Mouse (Mus musculus) brain, embryonic 14.5 days (tissue): Measurements from ENCODE around the gene Nudcd3.

Experiments used
- CTCF ChIP-seq: fragments of 200-500 bp; IDR thresholded peaks from 2 replicates; pipeline ENCODE4 v1.5.1; 2012; ENCODE audit warnings: inconsistent platforms, mild to moderate bottlenecking, moderate library complexity, borderline replicate concordance; ENCODE audit not compliant: insufficient read depth, insufficient read length; ENCODE audit errors: extremely low read depth
- POLR2A ChIP-seq: fragments of 200-500 bp; IDR thresholded peaks from 2 replicates; pipeline ENCODE4 v1.6.1; 2012; ENCODE audit warnings: mild to moderate bottlenecking, inconsistent platforms, borderline replicate concordance; ENCODE audit not compliant: poor library complexity, insufficient read depth, insufficient read length, severe bottlenecking; ENCODE audit errors: extremely low read depth

DNA sequence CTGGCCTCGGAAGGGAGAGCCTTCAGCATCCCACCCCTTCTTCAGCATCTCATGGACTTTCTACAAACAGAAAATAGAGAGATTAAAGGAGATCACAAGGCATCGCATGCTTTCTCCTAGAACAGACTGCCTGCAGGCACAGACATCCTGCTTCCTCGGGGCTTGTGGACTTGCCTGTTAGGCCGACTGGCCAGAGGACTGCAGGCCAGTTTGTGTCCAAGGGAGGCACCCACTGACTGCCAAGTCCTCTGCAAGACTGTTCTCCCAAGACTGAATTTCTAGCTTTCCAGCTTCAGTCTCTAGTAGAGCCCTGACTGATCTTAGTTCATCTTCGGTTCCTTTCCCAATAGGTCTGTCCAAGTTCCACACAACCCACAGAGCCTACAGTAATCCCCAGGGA lies 91.9 kb downstream of the Nudcd3 start:
- no peak for TF ChIP-seq POLR2A
- no peak for TF ChIP-seq CTCF
